ENCODE assay signal across 8 mouse cellular contexts in the genomic region with DNA sequence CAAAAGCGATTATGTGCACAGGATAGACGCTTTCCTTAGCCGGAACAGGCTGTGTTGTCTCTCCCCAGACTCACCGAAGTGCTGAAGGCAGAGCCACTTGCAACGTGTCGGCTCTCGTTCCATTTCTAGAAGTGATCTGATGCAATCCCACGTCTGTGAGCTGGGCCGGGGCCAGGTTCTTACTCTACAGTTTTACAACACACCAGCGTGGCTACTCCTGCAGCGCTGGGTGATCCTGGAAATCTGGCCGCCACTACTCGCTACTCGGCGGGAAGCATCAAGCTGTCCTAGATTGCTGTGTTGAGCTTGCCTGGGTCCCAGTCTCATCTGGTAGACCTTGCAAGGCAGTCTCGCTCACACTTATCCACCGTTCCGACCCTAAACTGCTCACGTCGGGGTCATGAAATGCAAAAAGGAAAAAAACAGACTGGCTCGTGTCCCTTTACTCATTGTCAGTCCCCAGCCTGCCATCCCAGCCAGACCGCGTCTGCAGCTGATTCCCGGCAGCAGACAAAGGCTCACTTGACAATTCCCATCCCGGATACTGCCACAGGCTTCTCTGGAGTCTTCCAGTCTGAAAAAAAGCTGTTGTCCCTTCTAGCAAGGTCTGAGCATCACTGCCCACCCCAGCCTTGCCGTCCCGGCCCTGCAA. TPM values are rescaled to one million over a fixed set of nuclear protein-coding genes. Genes with fewer than 3 reads are reported as not detected.
DNase-seq lines count a peak whose midpoint lies in the region; ATAC-seq and TF ChIP-seq lines count a peak whose summit lies in the region.

No protein-coding gene starts in this region.

- no peak for TF ChIP-seq CTCF in left cerebral cortex, adult 2 months (IDR thresholded peaks at IDR 0.05)

- intact Hi-C loops in left cerebral cortex, adult 2 months (cut with DNase I) = no loop called here

- 0 out of 2 replicates have a peak, but pooled peaks cover 5% of the 10 kb centered on the region for H3K27me3 ChIP-seq in hindbrain, embryonic 12.5 days

- H3K4me2 ChIP-seq in hindbrain, embryonic 12.5 days (replicated peaks) = peak overlapping the region; percentile 94

- H3K9me3 ChIP-seq in hindbrain, embryonic 12.5 days (replicated peaks) = no peaks in the 10 kb centered on the region

- H3K27ac ChIP-seq in hindbrain, embryonic 12.5 days = peak overlapping the region; percentile 88
- no peak overlapping the region; the same call in 1 of the 2 replicates for H3K27ac ChIP-seq in left cerebral cortex, adult 2 months

- WGBS in hindbrain, embryonic 12.5 days = 5% methylated on average over 27 of the region's 27 CpGs

- peak; percentile 75 for ATAC-seq in hindbrain, embryonic 12.5 days (ENCODE audit: low FRiP score)
- ATAC-seq in monocyte, adult 5-6 weeks (replicated peaks; ENCODE audit: insufficient number of reproducible peaks, low FRiP score, low TSS enrichment, poor library complexity, severe bottlenecking) = no peak

- H3K36me3 ChIP-seq in hindbrain, embryonic 12.5 days = no peaks in the 10 kb centered on the region

- peak overlapping the region; percentile 77 for H3K9ac ChIP-seq in hindbrain, embryonic 12.5 days

- peak; percentile 40 to 44 for DNase-seq in adrenal gland, adult 18-20 months (ENCODE audit: low spot score in 2 of 2)
- DNase-seq in cerebellum, postnatal 10 days = peak; percentile 77 to 78
- peak; percentile 76 to 84 for DNase-seq in frontal cortex, postnatal 36 days (ENCODE audit: low spot score in 2 of 2)
- DNase-seq in left cerebral cortex, adult 2 months (ENCODE audit: extremely low spot score in 1 of 2, low spot score in 2 of 2) = peak; percentile 38 to 64
- peak; percentile 73 for DNase-seq in lung, postnatal 25 days (ENCODE audit: low spot score)
- peak; percentile 82 to 87 for DNase-seq in right cerebral cortex, postnatal 10 days (ENCODE audit: low spot score in 2 of 2)

- H3K4me3 ChIP-seq in hindbrain, embryonic 12.5 days = peak overlapping the region; percentile 62
- peak overlapping the region; percentile 50 for H3K4me3 ChIP-seq in left cerebral cortex, adult 2 months

- 0 out of 2 replicates have a peak, but pooled peaks cover 5% of the 10 kb centered on the region for H3K4me1 ChIP-seq in hindbrain, embryonic 12.5 days

RNA-seq across cellular contexts. Expression of gene Aldh1l2, which starts 0.6 kb away (rescaled TPM):
- total RNA-seq in adrenal gland, adult 18-20 months (2021) = under 1 TPM; 0.32 to 0.80 TPM
- 11.7 and 13.3 TPM in 2 replicates for polyA plus RNA-seq in hindbrain, embryonic 12.5 days (2016; fragmentation: Nextera tagmentation; extraction: Ambion mirVana)
- 1 to 10 TPM; 1.7 to 2.4 TPM for total RNA-seq in left cerebral cortex, adult 2 months (2021)
- total RNA-seq in monocyte, adult 5-6 weeks (2017) = 0.10 TPM in 1 of 3 replicates, not detected in the others

RNA-seq across cellular contexts. Expression of gene Washc4, which starts 10.2 kb away (rescaled TPM):
- total RNA-seq in adrenal gland, adult 18-20 months (2021) = 10 to 100 TPM; 27.0 to 27.6 TPM
- 38.5 and 42.7 TPM in 2 replicates for polyA plus RNA-seq in hindbrain, embryonic 12.5 days (2016; fragmentation: Nextera tagmentation; extraction: Ambion mirVana)
- total RNA-seq in left cerebral cortex, adult 2 months (2021) = 10 to 100 TPM; 24.1 to 25.5 TPM
- total RNA-seq in monocyte, adult 5-6 weeks (2017) = 55.5 to 59.6 TPM (median 57.4 TPM) in 3 replicates
